Mouse (Mus musculus) neural tube, embryonic 15.5 days (tissue): ENCODE measurements around the gene Nkd1. TPM values are rescaled to one million over a fixed set of nuclear protein-coding genes. Genes with fewer than 3 reads are reported as not detected.
A peak's percentile ranks its signal among the peaks of the same experiment; 100 is the strongest.

Experiments used
- ATAC-seq: fragments of 200-750 bp; cut with Nextera tagmentation; 2 replicates; pipeline ENCODE4 v1.8.0; 2017; ENCODE audit warnings: mild to moderate bottlenecking, moderate TSS enrichment, moderate library complexity; ENCODE audit not compliant: low FRiP score
- H3K27ac ChIP-seq: fragments of 300-500 bp; sonication (generic); replicated peaks from 2 replicates; pipeline ENCODE4 v1.5.1; 2015; ENCODE audit warnings: mild to moderate bottlenecking, inconsistent platforms
- H3K27me3 ChIP-seq: fragments of 300-500 bp; sonication (generic); replicated peaks from 2 replicates; pipeline ENCODE4 v1.6.1; 2015; ENCODE audit warnings: inconsistent platforms
- H3K36me3 ChIP-seq: fragments of 300-500 bp; sonication (generic); 2 replicates; pipeline ENCODE4 v1.6.1; 2015; ENCODE audit warnings: inconsistent platforms
- H3K4me1 ChIP-seq: fragments of 300-500 bp; sonication (generic); 2 replicates; pipeline ENCODE4 v1.6.1; 2015; ENCODE audit warnings: inconsistent platforms
- H3K4me2 ChIP-seq: fragments of 300-500 bp; sonication (generic); 2 replicates; pipeline ENCODE4 v1.6.1; 2015; ENCODE audit warnings: inconsistent platforms, mild to moderate bottlenecking, moderate library complexity
- H3K4me3 ChIP-seq: fragments of 300-500 bp; sonication (generic); replicated peaks from 2 replicates; pipeline ENCODE4 v1.5.1; 2015; ENCODE audit warnings: mild to moderate bottlenecking, inconsistent platforms
- H3K9ac ChIP-seq: fragments of 300-500 bp; sonication (generic); replicated peaks from 2 replicates; pipeline ENCODE4 v1.6.1; 2015; ENCODE audit warnings: mild to moderate bottlenecking, inconsistent platforms
- H3K9me3 ChIP-seq: fragments of 300-500 bp; sonication (generic); replicated peaks from 2 replicates; pipeline ENCODE4 v1.6.1; 2016; ENCODE audit warnings: inconsistent platforms
- WGBS: fragments of 180-500 bp; shearing (Covaris S2); methylation state at CpG from one replicate; pipeline ENCODE4 v1.1.7; 2015; ENCODE audit warnings: mixed read lengths; 5-methylcytosine and 5-hydroxymethylcytosine counted together
- polyA plus RNA-seq: library from polyadenylated mRNA; unstranded; fragments of >200 nt; fragmentation: Nextera tagmentation; extraction: Ambion mirVana; gene quantifications from 2 replicates; pipeline ENCODE4 v1.2.1, GENCODE M21; 2015

The Nkd1 gene
- 39.5 and 40.2 TPM in 2 replicates for polyA plus RNA-seq

DNA sequence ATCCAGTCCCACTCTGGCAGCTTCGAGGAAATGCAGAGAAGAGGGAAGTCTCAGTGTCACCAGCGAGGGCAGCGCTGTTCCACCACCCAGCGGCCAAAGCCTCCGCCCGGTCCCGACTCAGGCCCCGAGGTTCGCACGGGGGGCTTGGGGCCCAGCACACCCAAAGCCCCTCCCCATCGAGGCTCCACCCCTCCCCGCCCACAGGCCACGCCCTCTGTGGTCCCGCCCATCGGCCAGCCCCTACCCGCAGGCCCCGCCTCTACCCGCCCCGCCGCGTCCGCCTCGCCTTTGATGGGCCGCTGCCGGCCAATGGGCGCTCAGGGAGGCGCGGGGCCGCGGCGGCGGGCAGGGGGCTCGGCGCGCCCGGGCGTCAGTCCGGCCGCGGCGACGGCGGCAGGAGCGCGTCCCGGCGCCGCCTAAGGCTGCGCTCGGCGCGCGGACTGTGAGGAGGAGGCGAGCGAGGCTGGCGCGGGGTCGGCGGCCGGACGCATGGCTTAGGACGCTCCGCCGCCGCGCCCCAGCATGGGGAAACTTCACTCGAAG is at the start of gene Nkd1:
TSS of gene Nkd1 (plus strand) at position 370 of the 543 bp plus-strand sequence.
- H3K4me3 ChIP-seq = peak within 1 kb of the TSS; percentile 77

DNA sequence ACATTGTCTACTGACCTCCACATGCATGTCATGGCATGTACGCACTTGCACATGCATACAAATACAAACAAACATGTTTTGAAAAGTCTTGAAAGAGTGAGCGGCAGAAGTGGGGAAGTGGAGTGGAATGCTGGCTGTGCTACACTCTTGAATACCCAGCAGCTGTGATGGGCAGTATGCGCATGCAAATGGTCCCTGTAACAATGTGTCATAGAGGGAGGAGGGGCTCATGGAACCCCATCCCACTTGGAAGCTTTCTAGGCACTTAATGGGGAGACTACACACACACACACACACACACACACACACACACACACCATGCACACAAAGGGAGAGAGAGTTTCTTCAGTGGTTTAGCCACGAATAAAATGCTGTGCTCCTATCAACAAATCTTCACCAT is 39.9 kb upstream of the Nkd1 start:
- no peaks in the 10 kb centered on the region for H3K27me3 ChIP-seq
- 52% methylated on average over 4 of the region's 4 CpGs for WGBS
- no peak overlapping the region for H3K4me2 ChIP-seq
- H3K9me3 ChIP-seq = no peaks in the 10 kb centered on the region
- H3K36me3 ChIP-seq = no peaks in the 10 kb centered on the region
- no peak overlapping the region for H3K9ac ChIP-seq
- ATAC-seq = no peak
- H3K4me3 ChIP-seq = no peak overlapping the region
- H3K27ac ChIP-seq = no peak overlapping the region
- no peaks in the 10 kb centered on the region for H3K4me1 ChIP-seq

More for the DNA sequence above, at the start of gene Nkd1:
- H3K27ac ChIP-seq = peak within 1 kb of the TSS; percentile 72
- whole genome bisulfite sequencing = under 1% methylated on average over 59 of the region's 67 CpGs
- H3K4me1 ChIP-seq = peaks cover 48% of the 10 kb centered on the region
- ATAC-seq = peak; percentile 89
- peak within 1 kb of the TSS; percentile 99 for H3K4me2 ChIP-seq
- no peaks in the 10 kb centered on the region for H3K36me3 ChIP-seq
- peaks cover 7% of the 10 kb centered on the region; the same call in 1 of the 2 replicates for H3K27me3 ChIP-seq
- H3K9me3 ChIP-seq = no peaks in the 10 kb centered on the region
- peak within 1 kb of the TSS; percentile 73 for H3K9ac ChIP-seq

DNA sequence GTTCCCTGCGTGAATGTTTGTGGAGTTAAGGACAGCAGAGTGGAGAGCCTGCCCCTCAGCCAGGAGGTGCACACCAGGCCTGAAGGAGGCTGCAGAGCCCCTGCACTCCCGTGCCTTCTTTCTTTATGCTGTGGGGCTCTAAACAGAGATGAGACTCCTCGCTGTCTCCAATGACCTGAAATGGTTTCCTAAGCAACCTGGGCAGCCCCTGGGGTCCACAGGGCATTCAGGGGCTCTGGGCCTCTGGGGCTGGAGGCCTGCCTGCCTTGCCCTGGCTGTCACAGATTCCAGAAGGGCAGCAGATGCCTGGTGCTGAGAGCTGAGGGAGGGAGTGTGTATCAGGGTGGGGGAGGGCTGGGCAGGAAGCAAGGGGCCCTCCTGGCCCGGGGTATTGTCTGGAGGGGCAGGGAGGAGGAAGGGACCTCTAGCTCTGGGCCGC is 32.7 kb upstream of the Nkd1 start:
- no peaks in the 10 kb centered on the region for H3K27me3 ChIP-seq
- peaks cover 8% of the 10 kb centered on the region for H3K4me1 ChIP-seq
- WGBS = 6% methylated on average over 5 of the region's 5 CpGs
- ATAC-seq = no peak
- H3K4me3 ChIP-seq = no peak overlapping the region
- no peaks in the 10 kb centered on the region for H3K9me3 ChIP-seq
- H3K27ac ChIP-seq = no peak overlapping the region
- no peaks in the 10 kb centered on the region for H3K36me3 ChIP-seq
- no peak overlapping the region for H3K9ac ChIP-seq
- no peak overlapping the region for H3K4me2 ChIP-seq

GRCm38 (mm10) chr8:88494076-88494475 is 27.1 kb upstream of the Nkd1 start:
- 91% methylated on average over 2 of the region's 2 CpGs for WGBS
- Histone ChIP-seq H3K4me2 (no peak overlapping the region), H3K9ac (no peak overlapping the region), H3K4me1 (peaks cover 8% of the 10 kb centered on the region), H3K9me3 (no peaks in the 10 kb centered on the region), H3K27ac (no peak overlapping the region), H3K36me3 (no peaks in the 10 kb centered on the region), H3K27me3 (no peaks in the 10 kb centered on the region), H3K4me3 (no peak overlapping the region)
- ATAC-seq = no peak

GRCm38 (mm10) chr8:88495071-88495805 is 25.9 kb upstream of the Nkd1 start:
- Histone ChIP-seq H3K9ac (0 out of 2 replicates have a peak overlapping the region, but pooled peaks have one; percentile 14), H3K4me2 (peak overlapping the region; percentile 46), H3K27ac (peak overlapping the region; percentile 41), H3K4me1 (peaks cover 8% of the 10 kb centered on the region), H3K36me3 (no peaks in the 10 kb centered on the region), H3K4me3 (peak overlapping the region; percentile 20; the same call in 1 of the 2 replicates), H3K27me3 (no peaks in the 10 kb centered on the region), H3K9me3 (no peaks in the 10 kb centered on the region)
- WGBS = 3% methylated on average over 11 of the region's 11 CpGs
- peak; percentile 83 for ATAC-seq

DNA sequence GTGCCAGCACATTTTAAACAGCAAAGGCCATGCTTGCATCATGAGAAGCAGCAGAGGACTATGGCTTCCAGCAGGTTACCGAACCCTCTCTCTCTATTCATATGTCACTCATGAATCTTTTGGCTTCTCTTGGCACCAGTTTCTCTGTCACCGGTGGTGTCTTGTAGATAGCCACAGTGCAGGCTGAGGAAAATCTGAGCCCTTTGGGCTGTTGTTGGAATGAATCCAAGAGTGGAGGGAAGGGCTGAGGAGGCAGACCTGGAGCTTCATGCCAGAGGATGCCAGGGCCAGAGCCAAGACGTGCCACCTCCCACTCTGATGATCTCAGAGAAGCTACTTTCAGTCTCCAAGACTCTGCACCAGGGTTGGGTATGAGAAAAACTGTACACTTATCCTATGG is 19.0 kb upstream of the Nkd1 start:
- H3K9me3 ChIP-seq = no peaks in the 10 kb centered on the region
- H3K4me1 ChIP-seq = no peaks in the 10 kb centered on the region
- no peak overlapping the region for H3K9ac ChIP-seq
- no peak for ATAC-seq
- no peaks in the 10 kb centered on the region for H3K36me3 ChIP-seq
- H3K27ac ChIP-seq = no peak overlapping the region
- H3K27me3 ChIP-seq = no peaks in the 10 kb centered on the region
- no peak overlapping the region for H3K4me2 ChIP-seq
- 71% methylated on average over 3 of the region's 3 CpGs for WGBS
- no peak overlapping the region for H3K4me3 ChIP-seq

DNA sequence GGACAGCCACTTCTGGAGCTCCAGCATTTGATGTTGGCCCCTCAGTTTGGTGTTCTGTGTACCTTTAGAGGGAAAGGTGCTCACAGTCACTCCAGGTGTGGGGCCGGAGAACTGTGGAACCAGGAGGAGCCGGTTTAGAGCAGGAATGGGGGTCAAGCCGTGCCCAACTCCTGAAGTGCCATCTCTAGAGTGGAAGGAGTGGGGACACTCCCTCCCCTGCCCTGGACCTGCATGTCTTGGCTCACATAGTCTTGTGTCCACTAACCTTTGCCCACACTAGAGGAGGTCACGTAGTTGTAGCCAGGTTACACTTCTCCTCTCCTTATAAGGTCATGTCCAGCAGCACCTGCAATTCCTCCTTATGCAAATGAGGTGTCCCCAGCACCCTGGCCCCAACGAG is 14.2 kb upstream of the Nkd1 start:
- WGBS = 84% methylated on average over 5 of the region's 5 CpGs
- Histone ChIP-seq H3K4me3 (no peak overlapping the region), H3K9ac (no peak overlapping the region), H3K27me3 (no peaks in the 10 kb centered on the region), H3K9me3 (no peaks in the 10 kb centered on the region), H3K4me2 (no peak overlapping the region), H3K4me1 (peaks cover under 1% of the 10 kb centered on the region; the same call in 1 of the 2 replicates), H3K27ac (no peak overlapping the region), H3K36me3 (no peaks in the 10 kb centered on the region)
- no peak for ATAC-seq

DNA sequence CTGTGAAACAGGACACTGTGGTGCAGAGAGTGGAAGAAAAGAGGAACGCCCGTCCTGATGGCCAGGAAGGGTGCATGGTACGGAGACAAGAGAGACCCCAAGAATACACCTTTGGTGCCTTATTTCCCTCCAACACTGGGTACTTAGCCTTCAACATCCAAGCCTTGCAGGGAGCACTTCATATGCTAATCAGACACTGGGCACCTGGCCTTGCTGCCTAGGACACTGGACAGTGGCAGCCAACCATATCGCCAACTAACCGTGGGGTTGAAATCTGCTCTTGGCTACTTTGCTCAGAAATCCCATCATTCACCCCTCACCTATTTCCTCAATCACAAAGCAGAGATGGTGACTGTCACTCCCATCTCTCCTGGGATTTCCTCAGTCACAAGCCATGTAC is 10.1 kb upstream of the Nkd1 start:
- Histone ChIP-seq H3K9me3 (0 out of 2 replicates have a peak, but pooled peaks cover 3% of the 10 kb centered on the region), H3K9ac (no peak overlapping the region), H3K27me3 (peaks cover 2% of the 10 kb centered on the region), H3K4me1 (peaks cover 12% of the 10 kb centered on the region), H3K36me3 (no peaks in the 10 kb centered on the region), H3K27ac (no peak overlapping the region), H3K4me3 (no peak overlapping the region), H3K4me2 (no peak overlapping the region)
- no peak for ATAC-seq
- WGBS = 91% methylated on average over 5 of the region's 5 CpGs

- Histone ChIP-seq H3K4me2 (no peak overlapping the region), H3K27ac (no peak overlapping the region), H3K9me3 (0 out of 2 replicates have a peak, but pooled peaks cover 3% of the 10 kb centered on the region), H3K4me3 (no peak overlapping the region), H3K36me3 (no peaks in the 10 kb centered on the region), H3K9ac (no peak overlapping the region), H3K27me3 (peaks cover 2% of the 10 kb centered on the region), H3K4me1 (peaks cover 12% of the 10 kb centered on the region)
- 3% methylated on average over 15 of the region's 15 CpGs for WGBS
- no peak for ATAC-seq
Observed at GRCm38 (mm10) chr8:88512094-88512794, 8.9 kb upstream of the Nkd1 start.

DNA sequence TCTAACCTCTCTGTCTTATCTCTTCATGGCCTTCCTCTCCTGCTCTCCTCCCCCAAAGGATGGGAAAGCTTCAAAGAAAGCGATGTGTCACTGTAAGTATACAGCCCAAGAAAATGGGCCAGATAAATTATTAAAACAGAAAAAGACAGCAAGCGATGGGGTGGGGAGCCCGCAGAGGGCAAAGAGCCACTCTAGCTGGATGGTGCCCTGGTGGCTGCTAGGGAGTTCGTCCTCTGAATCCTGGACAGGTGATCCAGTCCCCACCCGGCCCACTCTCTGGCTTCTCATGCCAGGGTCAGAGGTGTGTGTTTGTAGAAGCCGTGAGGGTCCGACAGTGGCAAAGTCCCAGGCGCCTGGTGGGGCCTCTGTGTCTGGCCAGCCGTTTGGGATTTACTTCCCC is 3.1 kb upstream of the Nkd1 start:
- H3K9ac ChIP-seq = no peak overlapping the region
- no peak overlapping the region for H3K4me2 ChIP-seq
- ATAC-seq = no peak
- no peak overlapping the region for H3K27ac ChIP-seq
- 0 out of 2 replicates have a peak, but pooled peaks cover 3% of the 10 kb centered on the region for H3K9me3 ChIP-seq
- H3K27me3 ChIP-seq = peaks cover 10% of the 10 kb centered on the region
- H3K36me3 ChIP-seq = no peaks in the 10 kb centered on the region
- WGBS = 68% methylated on average over 9 of the region's 9 CpGs
- no peak overlapping the region for H3K4me3 ChIP-seq
- peaks cover 23% of the 10 kb centered on the region for H3K4me1 ChIP-seq

DNA sequence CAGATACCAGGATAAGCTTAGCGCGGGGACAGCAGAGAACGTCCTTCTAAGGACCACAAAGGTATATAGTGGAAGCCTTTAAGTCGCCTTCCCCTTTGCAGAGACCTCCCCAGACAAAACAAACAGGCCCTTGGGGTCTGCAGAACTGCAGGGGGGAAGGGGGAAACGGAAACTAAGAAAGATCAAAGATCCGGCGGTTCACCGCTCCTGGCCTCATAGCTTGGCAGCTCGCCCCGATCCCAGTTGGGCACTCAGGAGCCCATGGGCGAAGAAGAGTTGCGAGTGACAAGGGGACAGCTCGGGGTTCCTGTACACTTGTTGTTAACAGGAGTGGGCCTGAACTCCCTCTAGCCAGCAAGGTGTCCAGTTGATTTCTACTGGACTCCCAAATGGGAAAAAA is 773 bp upstream of the Nkd1 start:
- WGBS = 8% methylated on average over 13 of the region's 13 CpGs
- H3K4me3 ChIP-seq = peak overlapping the region; percentile 77
- peak overlapping the region; percentile 99 for H3K4me2 ChIP-seq
- H3K36me3 ChIP-seq = no peaks in the 10 kb centered on the region
- no peak overlapping the region for H3K9ac ChIP-seq
- no peak for ATAC-seq
- H3K27ac ChIP-seq = peak overlapping the region; percentile 68; the same call in 1 of the 2 replicates
- no peaks in the 10 kb centered on the region for H3K9me3 ChIP-seq
- peaks cover 7% of the 10 kb centered on the region; the same call in 1 of the 2 replicates for H3K27me3 ChIP-seq
- H3K4me1 ChIP-seq = peaks cover 44% of the 10 kb centered on the region
